Mouse (Mus musculus): ENCODE data around the gene Alk. TPM values are rescaled to one million over a fixed set of nuclear protein-coding genes. Genes with fewer than 3 reads are reported as not detected.

The Alk gene
- polyA plus RNA-seq, 1 experiment, result not detected

DNA sequence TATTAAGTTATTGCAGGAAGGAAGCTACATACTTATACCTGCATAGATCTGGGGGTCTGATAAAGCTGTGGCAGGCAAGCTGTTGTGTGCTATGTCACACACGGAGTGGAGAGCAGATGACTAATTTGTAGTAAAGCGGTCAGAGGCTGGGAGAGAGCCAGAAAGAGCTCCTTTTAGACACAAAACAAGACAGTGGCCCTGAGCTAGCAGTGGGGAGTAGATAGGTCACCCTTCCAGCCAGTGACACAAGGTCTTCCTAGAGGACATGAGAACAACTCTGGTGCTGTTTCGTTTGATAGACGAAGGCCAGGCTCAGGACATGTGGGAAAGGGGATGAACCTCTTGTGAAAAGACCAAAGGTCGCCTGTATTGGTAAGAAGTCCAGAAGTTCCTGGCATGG, 596.0 kb downstream of the Alk start:
- TF ChIP-seq MYOD1 (IDR thresholded peaks at IDR 0.05; ENCODE audit: control insufficient read depth, insufficient read length, low read depth), result no peak
- TF ChIP-seq MYOG (IDR thresholded peaks at IDR 0.05; ENCODE audit: control insufficient read depth, extremely low read depth, insufficient read length), result no peak
- TF ChIP-seq MAX (IDR thresholded peaks at IDR 0.05), result no peak
- no peak for TF ChIP-seq CEBPB (IDR thresholded peaks at IDR 0.05; ENCODE audit: low read depth)
- TF ChIP-seq CTCF (IDR thresholded peaks at IDR 0.05; ENCODE audit: control insufficient read depth, insufficient read depth, insufficient read length), result no peak
- TF ChIP-seq FOSL1 (IDR thresholded peaks at IDR 0.05; ENCODE audit: insufficient read depth, low read length, poor library complexity, severe bottlenecking), result no peak
- no peak for TF ChIP-seq USF1 (IDR thresholded peaks at IDR 0.05; ENCODE audit: low read depth)
- Histone ChIP-seq H3K4me3 (ENCODE audit: insufficient read depth, poor library complexity, severe bottlenecking) (no peak overlapping the region), H3K79me2 (ENCODE audit: control insufficient read depth, insufficient read depth) (no peaks in the 10 kb centered on the region), H3K79me3 (ENCODE audit: low read depth) (no peaks in the 10 kb centered on the region), H3K27me3 (ENCODE audit: control insufficient read depth, insufficient read depth, insufficient read length) (no peaks in the 10 kb centered on the region), H3K36me3 (ENCODE audit: control insufficient read depth, insufficient read depth) (no peaks in the 10 kb centered on the region), H3ac (ENCODE audit: control insufficient read depth, insufficient read length, low read depth) (no peak overlapping the region)

DNA sequence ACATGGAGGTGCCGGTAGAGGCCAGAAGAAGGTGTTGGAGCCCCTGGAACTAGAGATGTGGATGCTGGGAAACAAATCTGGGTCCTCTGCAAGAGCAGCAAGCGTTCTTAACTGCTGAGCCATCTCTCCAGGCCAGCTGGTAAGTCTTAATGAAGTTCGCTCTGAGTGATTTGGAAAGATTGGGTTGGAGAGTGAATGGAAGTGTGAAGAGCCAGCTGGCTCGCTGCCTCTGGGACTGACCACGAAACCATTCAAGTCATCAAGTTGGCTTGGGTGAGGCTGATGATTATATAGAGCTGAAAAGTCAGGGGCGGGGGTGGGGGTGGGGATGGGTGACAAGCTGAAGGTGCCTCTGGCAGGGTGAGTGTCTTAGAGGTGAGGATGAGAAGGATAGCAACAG, 599.1 kb downstream of the Alk start:
- Histone ChIP-seq H3K36me3 (ENCODE audit: control insufficient read depth, insufficient read depth) (no peaks in the 10 kb centered on the region), H3ac (ENCODE audit: control insufficient read depth, insufficient read length, low read depth) (no peak overlapping the region), H3K79me2 (ENCODE audit: control insufficient read depth, insufficient read depth) (no peaks in the 10 kb centered on the region), H3K79me3 (ENCODE audit: low read depth) (no peaks in the 10 kb centered on the region), H3K4me3 (ENCODE audit: insufficient read depth, poor library complexity, severe bottlenecking) (no peak overlapping the region), H3K27me3 (ENCODE audit: control insufficient read depth, insufficient read depth, insufficient read length) (no peaks in the 10 kb centered on the region)
- TF ChIP-seq USF1 (IDR thresholded peaks at IDR 0.05; ENCODE audit: low read depth), result no peak
- no peak for TF ChIP-seq CEBPB (IDR thresholded peaks at IDR 0.05; ENCODE audit: low read depth)
- TF ChIP-seq FOSL1 (IDR thresholded peaks at IDR 0.05; ENCODE audit: insufficient read depth, low read length, poor library complexity, severe bottlenecking), result no peak
- TF ChIP-seq MYOD1 (IDR thresholded peaks at IDR 0.05; ENCODE audit: control insufficient read depth, insufficient read length, low read depth), result no peak
- no peak for TF ChIP-seq CTCF (IDR thresholded peaks at IDR 0.05; ENCODE audit: control insufficient read depth, insufficient read depth, insufficient read length)
- no peak for TF ChIP-seq MAX (IDR thresholded peaks at IDR 0.05)
- no peak for TF ChIP-seq MYOG (IDR thresholded peaks at IDR 0.05; ENCODE audit: control insufficient read depth, extremely low read depth, insufficient read length)

- H3ac ChIP-seq (ENCODE audit: control insufficient read depth, insufficient read length, low read depth), result no peak overlapping the region
- no peaks in the 10 kb centered on the region for H3K79me3 ChIP-seq (ENCODE audit: low read depth)
- no peak overlapping the region for H3K4me3 ChIP-seq (ENCODE audit: insufficient read depth, poor library complexity, severe bottlenecking)
- TF ChIP-seq MYOD1 (IDR thresholded peaks at IDR 0.05; ENCODE audit: control insufficient read depth, insufficient read length, low read depth) (no peak), CTCF (IDR thresholded peaks at IDR 0.05; ENCODE audit: control insufficient read depth, insufficient read depth, insufficient read length) (no peak), MAX (IDR thresholded peaks at IDR 0.05) (no peak), CEBPB (IDR thresholded peaks at IDR 0.05; ENCODE audit: low read depth) (no peak), FOSL1 (IDR thresholded peaks at IDR 0.05; ENCODE audit: insufficient read depth, low read length, poor library complexity, severe bottlenecking) (no peak), MYOG (IDR thresholded peaks at IDR 0.05; ENCODE audit: control insufficient read depth, extremely low read depth, insufficient read length) (no peak), USF1 (IDR thresholded peaks at IDR 0.05; ENCODE audit: low read depth) (no peak)
- H3K27me3 ChIP-seq (ENCODE audit: control insufficient read depth, insufficient read depth, insufficient read length), result no peaks in the 10 kb centered on the region
- no peaks in the 10 kb centered on the region for H3K79me2 ChIP-seq (ENCODE audit: control insufficient read depth, insufficient read depth)
- H3K36me3 ChIP-seq (ENCODE audit: control insufficient read depth, insufficient read depth), result no peaks in the 10 kb centered on the region
Measured at GRCm38 (mm10) chr17:71999527-72000482, 604.6 kb downstream of the Alk start.

DNA sequence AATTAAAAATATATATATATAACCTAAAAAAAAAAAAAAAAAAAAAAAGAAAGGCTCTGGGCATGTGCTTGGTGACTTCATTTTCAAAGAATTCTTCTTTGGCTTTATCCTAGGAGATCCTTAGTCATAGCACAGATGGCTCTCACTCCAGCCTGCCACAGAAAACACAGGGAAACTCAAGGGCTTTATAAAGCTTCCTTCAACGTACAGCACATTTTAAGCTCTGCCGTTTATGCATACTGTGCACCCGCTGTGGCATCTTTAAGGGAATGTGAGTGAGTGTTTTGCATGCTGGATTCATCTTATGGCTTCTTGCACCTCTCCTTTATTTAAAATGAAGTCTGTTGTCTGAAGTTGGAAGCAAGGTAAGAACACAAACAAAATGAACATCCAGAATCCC, 606.7 kb downstream of the Alk start:
- Histone ChIP-seq H3K36me3 (ENCODE audit: control insufficient read depth, insufficient read depth) (no peaks in the 10 kb centered on the region), H3ac (ENCODE audit: control insufficient read depth, insufficient read length, low read depth) (no peak overlapping the region), H3K79me3 (ENCODE audit: low read depth) (no peaks in the 10 kb centered on the region), H3K79me2 (ENCODE audit: control insufficient read depth, insufficient read depth) (no peaks in the 10 kb centered on the region), H3K4me3 (ENCODE audit: insufficient read depth, poor library complexity, severe bottlenecking) (no peak overlapping the region), H3K27me3 (ENCODE audit: control insufficient read depth, insufficient read depth, insufficient read length) (no peaks in the 10 kb centered on the region)
- TF ChIP-seq USF1 (IDR thresholded peaks at IDR 0.05; ENCODE audit: low read depth) (no peak), MYOD1 (IDR thresholded peaks at IDR 0.05; ENCODE audit: control insufficient read depth, insufficient read length, low read depth) (no peak), MAX (IDR thresholded peaks at IDR 0.05) (no peak), MYOG (IDR thresholded peaks at IDR 0.05; ENCODE audit: control insufficient read depth, extremely low read depth, insufficient read length) (no peak), FOSL1 (IDR thresholded peaks at IDR 0.05; ENCODE audit: insufficient read depth, low read length, poor library complexity, severe bottlenecking) (no peak), CEBPB (IDR thresholded peaks at IDR 0.05; ENCODE audit: low read depth) (no peak)

DNA sequence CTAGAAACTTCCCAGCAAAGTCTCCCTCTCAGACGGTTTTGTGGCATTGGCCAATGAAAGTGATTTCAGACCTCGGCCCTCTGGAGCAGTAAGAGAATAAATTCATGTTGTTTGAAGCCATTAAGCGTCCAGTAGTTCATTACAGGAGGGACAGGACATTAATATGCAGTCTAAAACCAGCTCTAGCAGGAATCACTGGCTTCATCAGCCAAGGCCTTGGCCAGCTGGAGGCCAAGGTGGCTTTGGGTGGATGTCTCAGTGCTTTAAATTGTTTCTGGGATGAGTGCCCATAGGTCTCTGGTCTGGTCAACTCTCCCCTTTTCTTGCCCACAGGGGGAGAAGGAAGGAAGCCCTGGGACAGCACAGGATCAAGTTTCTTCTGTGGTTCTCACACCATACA, 608.9 kb downstream of the Alk start:
- Histone ChIP-seq H3K79me2 (ENCODE audit: control insufficient read depth, insufficient read depth) (no peaks in the 10 kb centered on the region), H3K36me3 (ENCODE audit: control insufficient read depth, insufficient read depth) (no peaks in the 10 kb centered on the region), H3K79me3 (ENCODE audit: low read depth) (no peaks in the 10 kb centered on the region), H3K27me3 (ENCODE audit: control insufficient read depth, insufficient read depth, insufficient read length) (no peaks in the 10 kb centered on the region), H3K4me3 (ENCODE audit: insufficient read depth, poor library complexity, severe bottlenecking) (no peak overlapping the region), H3ac (ENCODE audit: control insufficient read depth, insufficient read length, low read depth) (no peak overlapping the region)
- TF ChIP-seq CTCF (IDR thresholded peaks at IDR 0.05; ENCODE audit: control insufficient read depth, insufficient read depth, insufficient read length), result no peak
- no peak for TF ChIP-seq MYOG (IDR thresholded peaks at IDR 0.05; ENCODE audit: control insufficient read depth, extremely low read depth, insufficient read length)
- TF ChIP-seq USF1 (IDR thresholded peaks at IDR 0.05; ENCODE audit: low read depth), result no peak
- TF ChIP-seq MAX (IDR thresholded peaks at IDR 0.05), result no peak
- no peak for TF ChIP-seq FOSL1 (IDR thresholded peaks at IDR 0.05; ENCODE audit: insufficient read depth, low read length, poor library complexity, severe bottlenecking)
- TF ChIP-seq MYOD1 (IDR thresholded peaks at IDR 0.05; ENCODE audit: control insufficient read depth, insufficient read length, low read depth), result no peak
- no peak for TF ChIP-seq CEBPB (IDR thresholded peaks at IDR 0.05; ENCODE audit: low read depth)

Measured in C2C12 (cell line).